Mouse (Mus musculus) liver, embryonic 11.5 days (tissue): Measurements from ENCODE around the gene Dpep1. TPM values are rescaled to one million over a fixed set of nuclear protein-coding genes. Genes with fewer than 3 reads are reported as not detected.
"Not testable (repeated sequence)": the region's sequence is repeated elsewhere in the genome, so short reads cannot be mapped to it uniquely, and the experiment has no call there.

ENCODE experiments used
- ATAC-seq: fragments of 200-750 bp; cut with Nextera tagmentation; replicated peaks from 2 replicates; pipeline ENCODE4 v1.8.0; 2017; ENCODE audit warnings: moderate number of reproducible peaks, mild to moderate bottlenecking, moderate TSS enrichment, moderate library complexity; ENCODE audit not compliant: low FRiP score
- DNase-seq: peaks from one replicate; pipeline ENCODE4 v3.0.0-alpha.2; 2017; ENCODE audit warnings: low spot score
- H3K27ac ChIP-seq: fragments of 300-500 bp; sonication (generic); 2 replicates; pipeline ENCODE4 v1.5.1; 2014; ENCODE audit warnings: mild to moderate bottlenecking, low read depth, low read length, control low read depth
- H3K27me3 ChIP-seq: fragments of 300-500 bp; sonication (generic); replicated peaks from 2 replicates; pipeline ENCODE4 v1.6.1; 2014; ENCODE audit warnings: low read length, mixed read lengths; ENCODE audit not compliant: control insufficient read depth, insufficient read depth
- H3K36me3 ChIP-seq: fragments of 300-500 bp; sonication (generic); 2 replicates; pipeline ENCODE4 v1.6.1; 2014; ENCODE audit warnings: mild to moderate bottlenecking, low read length, moderate library complexity, mixed read lengths; ENCODE audit not compliant: control insufficient read depth, insufficient read depth
- H3K4me1 ChIP-seq: fragments of 300-500 bp; sonication (generic); replicated peaks from 2 replicates; pipeline ENCODE4 v1.6.1; 2014; ENCODE audit warnings: low read length, mixed read lengths; ENCODE audit not compliant: control insufficient read depth, insufficient read depth
- H3K4me2 ChIP-seq: fragments of 300-500 bp; sonication (generic); 2 replicates; pipeline ENCODE4 v1.6.1; 2014; ENCODE audit warnings: mild to moderate bottlenecking, control low read depth, moderate library complexity
- H3K4me3 ChIP-seq: fragments of 300-500 bp; sonication (generic); 2 replicates; pipeline ENCODE4 v1.5.1; 2014; ENCODE audit warnings: low read depth, low read length, control low read depth
- H3K9ac ChIP-seq: fragments of 300-500 bp; sonication (generic); 2 replicates; pipeline ENCODE4 v1.6.1; 2014; ENCODE audit warnings: low read depth, low read length, control low read depth
- H3K9me3 ChIP-seq: fragments of 300-500 bp; sonication (generic); 2 replicates; pipeline ENCODE4 v1.6.1; 2016; ENCODE audit warnings: low read length, inconsistent platforms, mixed read lengths; ENCODE audit not compliant: control insufficient read depth
- WGBS: fragments of 180-500 bp; shearing (Covaris S2); extraction: QIAGEN DNeasy Blood & Tissue Kit; methylation state at CpG from one replicate; pipeline ENCODE4 v1.1.7; 2014; 5-methylcytosine and 5-hydroxymethylcytosine counted together
- polyA plus RNA-seq: library from polyadenylated mRNA; unstranded; fragments of >200 nt; fragmentation: Nextera tagmentation; extraction: Ambion mirVana; gene quantifications from 2 replicates; pipeline ENCODE4 v1.2.1, GENCODE M21; 2014

Dpep1 gene
- polyA plus RNA-seq, 1 experiment from 2014 or later = 1.3 TPM

DNA sequence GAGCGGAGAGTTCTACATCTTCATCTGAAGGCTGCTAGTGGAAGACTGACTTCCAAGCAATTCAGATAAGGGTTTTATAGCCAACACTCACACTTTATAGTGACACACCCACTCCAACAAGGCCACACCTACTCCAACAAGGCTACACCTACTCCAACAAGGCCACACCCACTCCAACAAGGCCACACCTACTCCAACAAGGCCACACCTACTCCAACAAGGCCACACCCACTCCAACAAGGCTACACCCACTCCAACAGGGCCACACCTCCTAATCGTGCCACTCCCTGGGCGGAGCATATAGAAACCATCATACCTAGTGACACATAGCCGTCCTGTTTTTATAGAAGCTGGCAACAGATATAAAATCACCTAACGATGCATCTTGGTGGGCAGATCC is 11.0 kb downstream of the Dpep1 start:
- peak; percentile 74 for ATAC-seq
- 63% methylated on average over 5 of the region's 5 CpGs for WGBS
- DNase-seq = not testable (repeated sequence)

DNA sequence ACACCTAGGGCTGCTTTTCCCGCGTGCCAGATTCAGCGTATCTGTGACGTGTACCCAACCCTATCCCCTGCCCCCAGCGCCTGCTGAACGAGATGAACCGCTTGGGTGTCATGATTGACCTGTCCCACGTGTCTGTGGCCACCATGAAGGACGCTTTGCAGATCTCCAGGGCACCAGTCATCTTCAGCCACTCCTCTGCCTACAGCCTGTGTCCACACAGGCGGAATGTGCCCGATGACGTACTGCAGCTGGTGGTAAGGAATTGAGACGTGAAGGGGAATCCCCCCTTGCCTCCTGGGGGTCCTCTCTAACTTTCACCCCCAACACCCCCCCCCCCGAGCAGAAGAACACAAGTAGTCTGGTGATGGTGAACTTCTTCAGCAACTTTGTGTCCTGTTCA is 13.8 kb downstream of the Dpep1 start:
- Histone ChIP-seq H3K9ac (no peak overlapping the region), H3K4me2 (no peak overlapping the region), H3K36me3 (no peaks in the 10 kb centered on the region), H3K9me3 (no peaks in the 10 kb centered on the region), H3K4me3 (no peak overlapping the region), H3K27me3 (0 out of 2 replicates have a peak, but pooled peaks cover 4% of the 10 kb centered on the region), H3K4me1 (no peaks in the 10 kb centered on the region), H3K27ac (no peak overlapping the region)
- DNase-seq (no peak), ATAC-seq (no peak)
- 66% methylated on average over 14 of the region's 14 CpGs for WGBS

More for the DNA sequence above, 11.0 kb downstream of the Dpep1 start:
- H3K27me3 ChIP-seq, H3K4me1 ChIP-seq, H3K4me2 ChIP-seq, H3K36me3 ChIP-seq, H3K9me3 ChIP-seq, H3K9ac ChIP-seq, H3K27ac ChIP-seq, H3K4me3 ChIP-seq: not testable (repeated sequence)

DNA sequence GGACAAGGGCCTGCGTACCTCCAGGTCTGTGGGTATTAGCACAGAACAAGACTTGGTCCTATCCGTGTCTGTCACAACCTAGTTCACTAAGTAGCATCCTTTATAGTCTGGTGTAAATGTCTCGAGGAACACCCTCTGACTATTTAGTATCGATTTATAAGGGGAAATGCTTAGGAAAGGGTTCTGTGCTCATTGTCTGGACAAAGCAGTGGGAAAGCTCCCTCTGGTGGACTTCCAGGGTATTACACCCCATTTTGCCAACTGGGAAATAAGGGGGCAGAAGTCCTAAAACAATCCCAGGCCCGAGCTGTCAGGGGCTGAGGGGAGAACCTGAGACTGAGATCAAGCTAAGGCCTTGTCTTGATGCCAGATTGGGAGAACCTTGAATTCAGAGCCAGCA is 16.2 kb downstream of the Dpep1 start:
- DNase-seq (peak; percentile 76), ATAC-seq (no peak)
- no peak overlapping the region for H3K27ac ChIP-seq
- no peaks in the 10 kb centered on the region for H3K9me3 ChIP-seq
- 0 out of 2 replicates have a peak, but pooled peaks cover 4% of the 10 kb centered on the region for H3K27me3 ChIP-seq
- H3K36me3 ChIP-seq = peaks cover 14% of the 10 kb centered on the region
- 27% methylated on average over 5 of the region's 5 CpGs for WGBS
- no peak overlapping the region for H3K4me3 ChIP-seq
- no peak overlapping the region for H3K9ac ChIP-seq
- H3K4me2 ChIP-seq = no peak overlapping the region
- no peaks in the 10 kb centered on the region for H3K4me1 ChIP-seq

DNA sequence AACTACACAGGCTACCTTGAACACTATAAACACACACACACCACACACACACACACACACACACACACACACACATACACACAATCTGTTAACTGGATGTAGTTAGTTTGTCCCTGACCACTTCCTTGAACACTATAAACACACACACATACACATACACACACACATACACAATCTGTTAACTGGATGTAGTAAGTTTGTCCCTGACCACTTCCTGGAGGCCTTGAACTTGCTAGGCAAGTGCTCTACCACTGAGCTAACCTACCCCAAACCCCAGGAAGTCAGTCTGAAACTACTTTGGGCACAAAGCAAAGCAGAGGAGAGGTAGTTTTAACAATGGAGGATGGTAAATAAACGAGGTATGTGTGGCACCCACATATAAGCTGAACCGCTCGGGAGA is 17.5 kb downstream of the Dpep1 start:
- Histone ChIP-seq H3K36me3 (peaks cover 18% of the 10 kb centered on the region), H3K9me3 (no peaks in the 10 kb centered on the region), H3K27ac (no peak overlapping the region), H3K4me2 (no peak overlapping the region), H3K4me1 (no peaks in the 10 kb centered on the region), H3K27me3 (0 out of 2 replicates have a peak, but pooled peaks cover 4% of the 10 kb centered on the region), H3K4me3 (no peak overlapping the region), H3K9ac (no peak overlapping the region)
- DNase-seq = no peak
- no peak for ATAC-seq
- WGBS = 90% methylated on average over 3 of the region's 3 CpGs

DNA sequence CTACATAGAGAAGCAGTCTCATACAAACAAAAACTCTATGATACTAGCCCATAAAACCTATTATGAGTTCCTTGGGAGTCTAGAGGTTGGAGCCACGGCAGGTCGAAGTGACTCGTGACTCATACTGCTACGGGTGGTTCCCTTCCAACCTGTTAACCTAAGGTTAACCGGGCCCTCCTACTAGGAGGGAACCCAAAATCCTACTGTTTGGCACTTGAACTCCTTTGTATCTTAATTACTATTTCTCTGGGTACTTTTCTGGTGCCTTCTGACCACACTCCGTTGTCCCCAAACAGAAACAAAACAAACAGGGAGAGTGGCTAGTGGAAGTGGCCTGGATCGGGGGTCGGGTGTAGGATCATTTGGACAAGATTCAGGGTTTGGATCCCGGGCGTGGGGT is 25.8 kb downstream of the Dpep1 start:
- Histone ChIP-seq H3K4me3 (peak overlapping the region; percentile 99), H3K9me3 (no peaks in the 10 kb centered on the region), H3K27me3 (no peaks in the 10 kb centered on the region; the same call in 1 of the 2 replicates), H3K9ac (peak overlapping the region; percentile 99), H3K27ac (peak overlapping the region; percentile 66), H3K4me2 (peak overlapping the region; percentile 77), H3K36me3 (peaks cover 17% of the 10 kb centered on the region), H3K4me1 (peaks cover 8% of the 10 kb centered on the region; the same call in 1 of the 2 replicates)
- DNase-seq (no peak), ATAC-seq (no peak)
- 37% methylated on average over 10 of the region's 10 CpGs for WGBS

DNA sequence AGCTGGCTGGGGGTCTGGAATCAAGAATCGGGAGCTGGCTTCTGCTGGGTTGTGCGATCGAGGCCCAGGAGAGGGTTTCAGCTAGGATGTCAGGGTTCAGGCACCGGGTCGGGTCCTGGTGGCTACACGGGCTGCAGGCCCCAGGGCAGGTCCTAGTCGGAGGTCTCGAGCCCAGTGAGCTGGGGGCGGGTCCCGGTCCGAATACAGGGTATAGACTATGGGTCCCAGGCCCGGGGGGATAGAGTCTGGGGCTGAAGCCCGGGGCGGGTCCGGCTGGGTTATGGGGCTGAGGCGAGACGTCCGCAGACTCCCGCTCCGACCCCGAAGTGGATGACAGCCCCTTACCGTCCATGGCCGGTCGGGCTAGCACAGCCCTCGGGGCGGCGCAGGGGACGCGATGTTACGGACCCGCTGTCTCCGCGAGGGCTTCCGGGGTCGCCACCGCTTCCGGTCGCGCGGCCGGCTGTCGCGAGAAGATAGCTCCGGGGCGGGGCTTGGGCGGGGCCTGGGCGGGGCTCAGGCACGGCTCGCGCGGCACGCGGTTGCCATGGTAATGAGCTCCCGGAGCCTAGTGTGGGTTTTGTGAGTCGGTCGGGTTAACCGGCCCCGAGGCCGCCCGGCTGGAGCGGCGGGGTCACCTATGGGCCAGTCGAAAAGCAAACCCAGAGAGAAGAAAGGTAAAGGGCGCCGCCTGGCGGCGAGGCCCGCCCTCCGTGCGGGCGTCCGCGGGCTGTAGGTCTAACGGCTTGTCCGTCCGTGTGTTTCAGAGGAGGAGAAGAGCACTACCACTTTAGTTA is 26.5 kb downstream of the Dpep1 start, which contains the start of the genes Chmp1a and Spata33:
Gene Chmp1a (minus strand): TSS at position 443 of the 797 bp plus-strand sequence.
Gene Spata33 (plus strand): TSS at position 512 of the 797 bp plus-strand sequence.
- peak; percentile 89 for ATAC-seq
- H3K9me3 ChIP-seq = no peaks in the 10 kb centered on the region
- DNase-seq = peak; percentile 97
- peaks cover 8% of the 10 kb centered on the region; the same call in 1 of the 2 replicates for H3K4me1 ChIP-seq
- H3K4me3 ChIP-seq = peak within 1 kb of the TSS; percentile 99
- H3K9ac ChIP-seq = peak within 1 kb of the TSS; percentile 99
- H3K36me3 ChIP-seq = peaks cover 11% of the 10 kb centered on the region
- WGBS = under 1% methylated on average over 75 of the region's 76 CpGs
- peak within 1 kb of the TSS; percentile 77 for H3K4me2 ChIP-seq
- H3K27ac ChIP-seq = peak within 1 kb of the TSS; percentile 66
- no peaks in the 10 kb centered on the region; the same call in 1 of the 2 replicates for H3K27me3 ChIP-seq

DNA sequence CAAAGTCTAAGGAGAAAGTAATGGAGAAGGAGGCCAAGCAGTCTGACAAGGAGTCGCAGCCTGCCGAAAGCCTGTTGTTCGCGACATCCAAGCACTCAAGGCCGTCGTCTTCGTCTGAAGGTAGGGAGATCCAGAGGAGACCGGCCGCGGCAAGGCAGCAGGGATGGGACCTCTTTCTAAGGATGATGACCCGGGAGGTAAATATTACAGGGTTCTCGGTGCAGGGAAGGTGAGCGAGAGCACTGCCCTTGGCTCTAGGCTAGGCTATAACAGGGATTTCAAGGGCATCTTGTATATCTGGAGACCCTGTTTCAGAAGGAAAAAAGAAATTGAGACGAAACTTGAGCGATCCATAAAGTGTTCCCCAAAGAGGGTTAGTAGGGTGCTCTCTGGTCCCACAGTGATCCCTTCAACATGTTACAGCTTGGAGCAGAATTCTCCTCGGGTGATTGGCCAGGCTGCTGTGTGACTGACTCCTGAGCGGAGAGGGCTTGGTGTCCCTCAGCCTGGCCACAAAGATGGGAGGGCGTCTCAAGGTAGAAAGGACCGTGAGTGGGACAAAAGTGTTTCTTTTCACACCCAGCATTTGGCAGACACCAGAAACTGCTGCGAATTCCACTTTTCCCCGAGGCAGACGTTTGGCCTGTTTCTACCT is 27.2 kb downstream of the Dpep1 start:
- ATAC-seq (peak; percentile 21), DNase-seq (no peak)
- Histone ChIP-seq H3K4me3 (peak overlapping the region; percentile 99), H3K4me1 (peaks cover 8% of the 10 kb centered on the region; the same call in 1 of the 2 replicates), H3K9ac (peak overlapping the region; percentile 99), H3K36me3 (peaks cover 10% of the 10 kb centered on the region), H3K27me3 (no peaks in the 10 kb centered on the region; the same call in 1 of the 2 replicates), H3K4me2 (peak overlapping the region; percentile 77), H3K27ac (no peak overlapping the region), H3K9me3 (no peaks in the 10 kb centered on the region)
- 23% methylated on average over 22 of the region's 22 CpGs for WGBS

DNA sequence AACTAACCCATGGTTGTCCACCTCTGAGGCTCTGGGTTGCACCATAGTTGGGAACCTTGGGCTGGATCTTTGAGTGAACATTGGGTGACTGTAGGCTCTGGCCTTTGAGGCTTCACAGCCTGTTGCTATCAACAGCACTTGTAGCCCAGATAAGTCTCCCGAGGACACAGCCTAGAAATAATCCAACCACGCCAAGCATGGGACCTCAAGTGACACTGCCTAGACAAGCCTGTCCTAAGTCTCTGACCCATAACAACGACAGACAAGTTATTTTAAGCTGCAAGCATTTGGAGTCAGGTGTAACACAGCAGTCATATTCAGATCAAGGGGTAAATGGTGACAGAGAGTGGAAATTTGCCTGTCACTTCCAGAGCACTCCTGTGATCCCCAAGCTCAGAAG is 29.4 kb downstream of the Dpep1 start:
- H3K4me2 ChIP-seq = no peak overlapping the region
- no peak for DNase-seq
- ATAC-seq = no peak
- 56% methylated on average over 3 of the region's 3 CpGs for WGBS
- H3K27ac ChIP-seq = no peak overlapping the region
- no peak overlapping the region for H3K9ac ChIP-seq
- H3K4me1 ChIP-seq = peaks cover 8% of the 10 kb centered on the region; the same call in 1 of the 2 replicates
- no peaks in the 10 kb centered on the region for H3K9me3 ChIP-seq
- H3K4me3 ChIP-seq = no peak overlapping the region
- H3K36me3 ChIP-seq = no peaks in the 10 kb centered on the region; the same call in 1 of the 2 replicates
- no peaks in the 10 kb centered on the region; the same call in 1 of the 2 replicates for H3K27me3 ChIP-seq
